Mouse (Mus musculus): ENCODE data around the gene Gm17416. TPM values are rescaled to one million over a fixed set of nuclear protein-coding genes. Genes with fewer than 3 reads are reported as not detected.

The Gm17416 gene
- polyA plus RNA-seq, 1 experiment from 2014 or later = not detected

DNA sequence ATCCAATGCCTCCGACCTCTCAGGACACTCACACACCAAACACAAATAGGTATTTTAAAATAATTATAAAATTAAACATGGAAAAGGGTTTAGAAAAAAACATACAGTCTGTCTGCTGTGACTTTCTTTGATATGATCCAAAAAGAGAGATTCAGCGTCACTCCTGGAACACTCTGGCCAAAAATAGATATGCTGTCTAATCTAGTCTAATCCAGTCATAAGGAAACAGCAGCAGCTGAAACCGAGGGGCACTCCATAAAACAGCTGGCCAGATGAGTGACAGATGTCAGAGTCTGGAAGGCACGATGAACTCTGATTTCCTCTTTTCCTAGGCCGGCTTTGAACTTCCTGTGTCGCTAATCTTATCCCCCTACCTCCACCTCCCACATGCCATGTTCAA lies 47.3 kb downstream of the Gm17416 start:
- Histone ChIP-seq H3K4me2 (ENCODE audit: low read length) (no peak overlapping the region), H3K27ac (ENCODE audit: low read depth) (no peak overlapping the region), H3K4me1 (replicated peaks; ENCODE audit: control insufficient read depth, insufficient read depth, low read length) (no peaks in the 10 kb centered on the region), H3K9me3 (ENCODE audit: control insufficient read depth, low read length) (no peaks in the 10 kb centered on the region), H3K4me3 (ENCODE audit: low read depth, low read length) (no peak overlapping the region), H3K36me3 (ENCODE audit: control insufficient read depth, insufficient read depth, low read length) (no peaks in the 10 kb centered on the region), H3K27me3 (replicated peaks; ENCODE audit: control insufficient read depth, insufficient read depth, low read length) (no peaks in the 10 kb centered on the region), H3K9ac (ENCODE audit: low read length) (no peak overlapping the region)
- DNase-seq (ENCODE audit: low spot score) (no peak), ATAC-seq (replicated peaks; ENCODE audit: low FRiP score, low TSS enrichment, low read depth) (no peak)
- WGBS = 71% methylated on average over 6 of the region's 6 CpGs

DNA sequence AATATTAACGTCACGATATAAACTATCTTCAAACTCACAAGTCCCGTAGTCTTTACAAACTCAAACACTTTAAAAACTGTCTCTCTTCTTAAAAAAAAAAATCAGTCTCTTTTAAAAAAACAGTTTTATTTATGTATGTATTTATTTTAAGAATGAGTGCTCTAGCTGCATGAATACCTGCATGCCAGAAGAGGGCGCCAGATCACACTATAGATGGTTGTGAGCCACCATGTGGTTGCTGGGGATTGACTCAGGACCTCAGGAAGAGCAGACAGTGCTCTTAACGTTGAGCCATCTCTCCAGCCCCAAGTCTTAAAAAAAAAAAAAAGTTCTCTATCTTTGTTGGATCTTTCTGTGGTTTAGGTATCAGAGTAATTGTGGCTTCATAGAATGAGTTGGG lies 48.2 kb downstream of the Gm17416 start:
- H3K9ac ChIP-seq (ENCODE audit: low read length) = no peak overlapping the region
- WGBS = 62% methylated on average over 5 of the region's 5 CpGs
- ATAC-seq (replicated peaks; ENCODE audit: low FRiP score, low TSS enrichment, low read depth) (no peak), DNase-seq (ENCODE audit: low spot score) (no peak)
- H3K4me1 ChIP-seq (replicated peaks; ENCODE audit: control insufficient read depth, insufficient read depth, low read length) = no peaks in the 10 kb centered on the region
- H3K4me2 ChIP-seq (ENCODE audit: low read length) = no peak overlapping the region
- no peaks in the 10 kb centered on the region for H3K36me3 ChIP-seq (ENCODE audit: control insufficient read depth, insufficient read depth, low read length)
- H3K4me3 ChIP-seq (ENCODE audit: low read depth, low read length) = no peak overlapping the region
- H3K9me3 ChIP-seq (ENCODE audit: control insufficient read depth, low read length) = no peaks in the 10 kb centered on the region
- H3K27me3 ChIP-seq (replicated peaks; ENCODE audit: control insufficient read depth, insufficient read depth, low read length) = no peaks in the 10 kb centered on the region
- H3K27ac ChIP-seq (ENCODE audit: low read depth) = no peak overlapping the region

Other genes starting within 250 kb of the Gm17416 start
- 89.8 and 93.8 TPM in 2 replicates for gene Rbck1, start 236.7 kb upstream of the Gm17416 start, polyA plus RNA-seq (2014; fragmentation: Nextera tagmentation; extraction: Ambion mirVana)
- gene Trib3, start 225.3 kb upstream of the Gm17416 start, polyA plus RNA-seq (2014; fragmentation: Nextera tagmentation; extraction: Ambion mirVana) = 1.8 and 2.8 TPM in 2 replicates
- 3.9 and 4.5 TPM in 2 replicates for gene Nrsn2, start 192.7 kb upstream of the Gm17416 start, polyA plus RNA-seq (2014; fragmentation: Nextera tagmentation; extraction: Ambion mirVana)
- 12.1 and 13.2 TPM in 2 replicates for gene Sox12, start 171.3 kb upstream of the Gm17416 start, polyA plus RNA-seq (2014; fragmentation: Nextera tagmentation; extraction: Ambion mirVana)
- 38.2 and 39.1 TPM in 2 replicates for gene Zcchc3, start 154.3 kb upstream of the Gm17416 start, polyA plus RNA-seq (2014; fragmentation: Nextera tagmentation; extraction: Ambion mirVana)
- gene 6820408C15Rik, start 153.8 kb upstream of the Gm17416 start, polyA plus RNA-seq (2014; fragmentation: Nextera tagmentation; extraction: Ambion mirVana) = 0.51 and 0.86 TPM in 2 replicates
- not detected in 2 replicates for gene Defb23, start 104.7 kb upstream of the Gm17416 start, polyA plus RNA-seq (2014; fragmentation: Nextera tagmentation; extraction: Ambion mirVana)
- not detected in 2 replicates for gene Defb20, start 92.3 kb upstream of the Gm17416 start, polyA plus RNA-seq (2014; fragmentation: Nextera tagmentation; extraction: Ambion mirVana)
- gene Defb22, start 79.2 kb upstream of the Gm17416 start, polyA plus RNA-seq (2014; fragmentation: Nextera tagmentation; extraction: Ambion mirVana) = not detected in 2 replicates
- gene Defb26, start 57.6 kb upstream of the Gm17416 start, polyA plus RNA-seq (2014; fragmentation: Nextera tagmentation; extraction: Ambion mirVana) = not detected in 2 replicates
- not detected in 2 replicates for gene Defb28, start 51.1 kb upstream of the Gm17416 start, polyA plus RNA-seq (2014; fragmentation: Nextera tagmentation; extraction: Ambion mirVana)
- gene Defb29, start 29.2 kb upstream of the Gm17416 start, polyA plus RNA-seq (2014; fragmentation: Nextera tagmentation; extraction: Ambion mirVana) = not detected in 2 replicates
- gene Defb21, start 3.4 kb downstream of the Gm17416 start, polyA plus RNA-seq (2014; fragmentation: Nextera tagmentation; extraction: Ambion mirVana) = not detected in 2 replicates
- not detected in 2 replicates for gene Defb19, start 11.0 kb downstream of the Gm17416 start, polyA plus RNA-seq (2014; fragmentation: Nextera tagmentation; extraction: Ambion mirVana)
- not detected in 2 replicates for gene Defb45, start 30.1 kb downstream of the Gm17416 start, polyA plus RNA-seq (2014; fragmentation: Nextera tagmentation; extraction: Ambion mirVana)
- gene Defb36, start 35.0 kb downstream of the Gm17416 start, polyA plus RNA-seq (2014; fragmentation: Nextera tagmentation; extraction: Ambion mirVana) = not detected in 2 replicates
- 1.4 and 2.3 TPM in 2 replicates for gene Defb25, start 53.7 kb downstream of the Gm17416 start, polyA plus RNA-seq (2014; fragmentation: Nextera tagmentation; extraction: Ambion mirVana)
- 9.6 and 12.9 TPM in 2 replicates for gene Rem1, start 57.6 kb downstream of the Gm17416 start, polyA plus RNA-seq (2014; fragmentation: Nextera tagmentation; extraction: Ambion mirVana)
- 108 and 113 TPM in 2 replicates for gene H13, start 100.1 kb downstream of the Gm17416 start, polyA plus RNA-seq (2014; fragmentation: Nextera tagmentation; extraction: Ambion mirVana)
- 32.8 and 34.0 TPM in 2 replicates for gene Mcts2, start 117.7 kb downstream of the Gm17416 start, polyA plus RNA-seq (2014; fragmentation: Nextera tagmentation; extraction: Ambion mirVana)
- 101 and 109 TPM in 2 replicates for gene Id1, start 166.9 kb downstream of the Gm17416 start, polyA plus RNA-seq (2014; fragmentation: Nextera tagmentation; extraction: Ambion mirVana)
- 11.0 and 13.1 TPM in 2 replicates for gene Cox4i2, start 184.8 kb downstream of the Gm17416 start, polyA plus RNA-seq (2014; fragmentation: Nextera tagmentation; extraction: Ambion mirVana)